Mouse (Mus musculus): ENCODE data around the gene Ift43.

GRCm38 (mm10) chr12:86103391-86103790 lies 21.1 kb downstream of the Ift43 start:
- TF ChIP-seq CHD2 (IDR thresholded peaks at IDR 0.05; ENCODE audit: low read depth, low read length), result no peak
- no peak for TF ChIP-seq HCFC1 (IDR thresholded peaks at IDR 0.05; ENCODE audit: borderline replicate concordance, insufficient read depth, low read length)
